Mouse (Mus musculus) heart, adult 2 months (tissue): Measurements from ENCODE around the gene Dop1b. TPM values are rescaled to one million over a fixed set of nuclear protein-coding genes. Genes with fewer than 3 reads are reported as not detected.

Experiments used
- DNase-seq, 2 experiments: peaks; one replicate each; pipeline ENCODE4 v3.0.0; 2021
- H3K27ac ChIP-seq: fragments of 200-600 bp; 2 replicates; pipeline ENCODE4 v1.8.1; 2022
- H3K27me3 ChIP-seq: fragments of 200-500 bp; 2 replicates; pipeline ENCODE4 v1.6.1; 2012; ENCODE audit warnings: mild to moderate bottlenecking, low read length, inconsistent platforms, mixed read lengths; ENCODE audit not compliant: control insufficient read depth, insufficient read depth
- H3K36me3 ChIP-seq: fragments of 200-500 bp; 2 replicates; pipeline ENCODE4 v1.6.1; 2012; ENCODE audit warnings: low read length, inconsistent platforms; ENCODE audit not compliant: control insufficient read depth, insufficient read depth
- H3K4me1 ChIP-seq: fragments of 200-500 bp; 2 replicates; pipeline ENCODE4 v1.6.1; 2011; ENCODE audit warnings: low read length; ENCODE audit not compliant: control insufficient read depth, insufficient read depth
- H3K4me3 ChIP-seq: fragments of 200-600 bp; 2 replicates; pipeline ENCODE4 v1.8.1; 2022
- H3K79me2 ChIP-seq: fragments of 200-500 bp; replicated peaks from 2 replicates; pipeline ENCODE4 v1.6.1; 2012; ENCODE audit warnings: mild to moderate bottlenecking, inconsistent platforms, low read length, moderate library complexity, mixed read lengths; ENCODE audit not compliant: control insufficient read depth, insufficient read depth
- H3K9ac ChIP-seq: fragments of 200-500 bp; 2 replicates; pipeline ENCODE4 v1.6.1; 2012; ENCODE audit warnings: low read depth, mild to moderate bottlenecking, control low read depth, inconsistent platforms, low read length, mixed read lengths
- CTCF ChIP-seq: fragments of 200-600 bp; IDR thresholded peaks from 2 replicates; pipeline ENCODE4 v1.8.1; 2022; ENCODE audit warnings: antibody characterized with exemption, mild to moderate bottlenecking, moderate library complexity
- EP300 ChIP-seq: fragments of 200-500 bp; IDR thresholded peaks from 2 replicates; pipeline ENCODE4 v1.6.1; 2011; ENCODE audit warnings: low read depth, low read length, control low read depth; ENCODE audit not compliant: insufficient read depth
- POLR2A ChIP-seq: fragments of 200-500 bp; IDR thresholded peaks from 2 replicates; pipeline ENCODE4 v1.6.1; 2011; ENCODE audit warnings: mild to moderate bottlenecking, low read depth, low read length, control low read depth; ENCODE audit not compliant: insufficient read depth
- WGBS: fragments of 180-500 bp; shearing (Covaris S2); methylation state at CpG from one replicate; pipeline ENCODE4 v1.1.7; 2018; 5-methylcytosine and 5-hydroxymethylcytosine counted together
- intact Hi-C: fragments of 180-260 bp; cut with DNase I; formaldehyde crosslinking; loops from one replicate; pipeline ENCODE4 v1.15.1; 2025
- polyA plus RNA-seq: library from polyadenylated mRNA; depleted of rRNA; stranded (reverse); fragments of >200 nt; gene quantifications from 2 replicates; pipeline ENCODE4 v1.2.3, GENCODE M21; 2012
- total RNA-seq, 2 experiments: library from RNA; stranded (reverse); gene quantifications; 2 replicates each; pipeline ENCODE4 v1.2.3; 2021

The Dop1b gene
- total and polyA plus RNA-seq, 3 experiments = 15.5 to 17.6 (median 15.7) TPM

DNA sequence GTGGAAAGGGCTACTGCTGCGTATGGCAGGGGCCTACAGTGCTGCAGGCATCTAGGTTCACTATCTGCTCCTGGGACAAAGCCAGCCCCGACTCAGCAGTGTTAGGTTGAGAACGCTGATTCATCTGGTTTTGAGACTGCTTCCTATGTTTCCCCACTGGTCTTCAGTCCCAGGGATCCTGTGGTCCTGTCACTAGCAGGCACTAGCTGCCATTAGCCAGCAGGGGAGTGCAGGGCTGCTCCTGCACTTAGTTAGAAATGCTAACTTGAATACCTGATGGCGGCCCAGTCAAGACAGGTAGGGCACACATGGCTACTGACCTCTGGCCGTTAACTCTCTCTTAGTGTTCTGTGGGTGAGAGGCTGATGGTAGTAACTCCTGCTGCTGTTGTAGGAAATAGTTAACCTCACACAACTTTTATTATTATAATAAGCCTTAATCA, 32.4 kb downstream of the Dop1b start:
- H3K27me3 ChIP-seq = no peaks in the 10 kb centered on the region
- H3K27ac ChIP-seq = no peak overlapping the region
- no peak overlapping the region for H3K9ac ChIP-seq
- no peak for TF ChIP-seq EP300
- no peak for TF ChIP-seq POLR2A
- TF ChIP-seq CTCF = no peak
- H3K36me3 ChIP-seq = no peaks in the 10 kb centered on the region
- no peak overlapping the region for H3K4me3 ChIP-seq
- no peak for DNase-seq
- H3K79me2 ChIP-seq = no peaks in the 10 kb centered on the region
- WGBS = 75% methylated on average over 5 of the region's 5 CpGs
- intact Hi-C loops = no loop called here
- no peaks in the 10 kb centered on the region for H3K4me1 ChIP-seq

DNA sequence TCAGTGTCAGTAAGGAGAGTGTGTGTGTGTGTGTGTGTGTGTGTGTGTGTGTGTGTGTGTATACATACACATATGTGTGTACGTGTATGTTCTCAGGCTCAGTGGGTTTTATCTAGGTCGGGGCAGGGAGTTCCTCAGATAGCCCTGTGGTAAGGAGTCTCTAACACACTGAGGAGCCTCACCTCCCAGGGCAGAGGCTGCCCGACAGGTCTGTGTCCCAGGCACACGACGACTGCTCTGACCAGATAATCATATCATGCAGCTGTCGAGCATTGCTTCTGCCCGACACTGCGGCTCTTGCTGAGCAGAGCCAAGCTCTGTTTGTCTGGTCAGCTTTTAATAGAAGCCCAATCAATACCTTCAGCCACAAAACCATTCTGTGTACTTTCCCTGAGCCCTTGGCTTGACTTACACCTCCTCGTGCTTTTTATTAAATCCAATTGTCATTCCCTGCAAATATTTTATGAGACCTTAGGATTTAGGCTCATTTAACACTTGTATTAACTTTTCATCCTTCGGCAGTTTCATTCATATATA, 33.2 kb downstream of the Dop1b start:
- H3K4me1 ChIP-seq = no peaks in the 10 kb centered on the region
- TF ChIP-seq POLR2A (no peak), EP300 (no peak)
- no peak overlapping the region for H3K27ac ChIP-seq
- 76% methylated on average over 10 of the region's 10 CpGs for WGBS
- no peak for DNase-seq
- H3K79me2 ChIP-seq = no peaks in the 10 kb centered on the region
- H3K36me3 ChIP-seq = no peaks in the 10 kb centered on the region
- H3K27me3 ChIP-seq = no peaks in the 10 kb centered on the region
- intact Hi-C loops = no loop called here
- no peak overlapping the region for H3K4me3 ChIP-seq
- no peak overlapping the region for H3K9ac ChIP-seq

DNA sequence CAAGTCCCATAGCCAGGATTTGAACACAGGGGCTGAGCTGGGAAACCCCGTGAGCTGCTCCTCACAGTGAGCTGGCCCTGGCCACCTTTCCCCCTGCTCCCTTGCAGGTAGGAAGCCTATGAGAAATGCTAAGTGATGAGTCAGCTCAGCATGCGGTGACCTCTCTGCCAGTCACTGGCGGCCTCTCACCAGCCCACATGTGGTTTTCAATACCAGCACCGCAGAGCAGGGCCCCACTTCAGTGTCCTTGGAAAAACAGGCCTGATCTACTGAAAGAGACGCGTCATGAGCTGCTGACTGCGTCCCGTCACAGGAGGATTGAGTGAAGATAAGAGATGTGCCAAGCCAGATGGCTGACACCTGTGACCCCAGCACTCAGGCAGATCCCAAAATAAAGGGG, 34.7 kb downstream of the Dop1b start:
- H3K36me3 ChIP-seq = no peaks in the 10 kb centered on the region

DNA sequence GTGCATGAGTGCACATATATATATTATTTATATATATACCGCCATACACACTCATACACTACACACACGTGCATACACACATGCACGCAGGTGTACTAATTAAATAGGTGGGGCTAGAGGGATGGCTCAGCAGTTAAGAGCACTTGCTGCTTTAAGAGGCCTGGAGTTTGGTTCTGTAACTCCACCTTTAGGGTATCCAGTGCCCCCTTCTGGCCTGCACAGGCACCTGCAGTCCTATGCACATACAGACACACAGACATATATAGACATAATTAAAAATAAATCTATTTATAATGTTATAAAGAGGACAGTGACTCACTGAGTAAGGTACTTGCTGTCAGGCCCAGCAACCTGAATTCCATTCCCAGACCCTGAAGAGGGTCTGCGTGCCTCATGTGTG, 35.3 kb downstream of the Dop1b start:
- TF ChIP-seq CTCF (peak; percentile 71), EP300 (no peak), POLR2A (no peak)
- no peaks in the 10 kb centered on the region for H3K4me1 ChIP-seq
- no peak for DNase-seq
- intact Hi-C loops = loop anchor here (2.0 kb wide), 1 partner anchor 64 kb away; the partner anchor contains the start of gene Cbr3
- no peaks in the 10 kb centered on the region for H3K36me3 ChIP-seq
- no peak overlapping the region for H3K4me3 ChIP-seq
- WGBS = 98% methylated on average over 4 of the region's 4 CpGs
- H3K27me3 ChIP-seq = no peaks in the 10 kb centered on the region
- no peak overlapping the region for H3K9ac ChIP-seq
- no peaks in the 10 kb centered on the region for H3K79me2 ChIP-seq
- H3K27ac ChIP-seq = no peak overlapping the region

More for the DNA sequence above, 34.7 kb downstream of the Dop1b start:
- Histone ChIP-seq H3K4me3 (no peak overlapping the region), H3K4me1 (no peaks in the 10 kb centered on the region), H3K79me2 (no peaks in the 10 kb centered on the region), H3K27me3 (no peaks in the 10 kb centered on the region), H3K27ac (no peak overlapping the region), H3K9ac (no peak overlapping the region)
- TF ChIP-seq POLR2A = no peak
- TF ChIP-seq CTCF = no peak
- no peak for TF ChIP-seq EP300
- whole genome bisulfite sequencing = 80% methylated on average over 8 of the region's 8 CpGs
- intact Hi-C loops = loop anchor here (2.0 kb wide), 1 partner anchor 64 kb away; the partner anchor contains the start of gene Cbr3
- no peak for DNase-seq

DNA sequence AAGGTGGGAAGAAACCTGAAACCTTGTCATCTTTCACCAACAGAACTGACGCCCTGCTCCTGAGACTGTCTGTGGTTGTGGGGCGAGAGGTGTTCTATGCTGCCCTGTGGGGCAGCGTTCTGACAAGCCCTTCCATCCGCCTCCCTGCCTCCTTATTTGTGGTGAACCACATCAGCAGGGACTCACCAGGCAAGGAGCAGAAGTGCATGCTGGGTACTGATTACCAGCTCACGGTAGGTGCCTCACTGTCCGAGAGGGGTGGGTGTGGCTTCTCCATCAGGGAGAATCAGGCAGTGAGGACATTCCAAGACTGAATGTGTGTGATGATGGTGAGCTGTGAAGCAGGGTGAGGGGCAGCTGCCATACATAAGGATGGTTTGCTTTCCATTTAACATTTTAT, 35.7 kb downstream of the Dop1b start:
- TF ChIP-seq POLR2A (no peak), CTCF (no peak), EP300 (no peak)
- intact Hi-C loops = loop anchor here (2.0 kb wide), 1 partner anchor 65 kb away; the partner anchor contains the start of gene Cbr3
- H3K79me2 ChIP-seq = no peaks in the 10 kb centered on the region
- H3K4me3 ChIP-seq = no peak overlapping the region
- H3K27ac ChIP-seq = no peak overlapping the region
- H3K27me3 ChIP-seq = no peaks in the 10 kb centered on the region
- no peak for DNase-seq
- 92% methylated on average over 6 of the region's 6 CpGs for WGBS
- H3K9ac ChIP-seq = no peak overlapping the region
- H3K36me3 ChIP-seq = no peaks in the 10 kb centered on the region
- no peaks in the 10 kb centered on the region for H3K4me1 ChIP-seq

DNA sequence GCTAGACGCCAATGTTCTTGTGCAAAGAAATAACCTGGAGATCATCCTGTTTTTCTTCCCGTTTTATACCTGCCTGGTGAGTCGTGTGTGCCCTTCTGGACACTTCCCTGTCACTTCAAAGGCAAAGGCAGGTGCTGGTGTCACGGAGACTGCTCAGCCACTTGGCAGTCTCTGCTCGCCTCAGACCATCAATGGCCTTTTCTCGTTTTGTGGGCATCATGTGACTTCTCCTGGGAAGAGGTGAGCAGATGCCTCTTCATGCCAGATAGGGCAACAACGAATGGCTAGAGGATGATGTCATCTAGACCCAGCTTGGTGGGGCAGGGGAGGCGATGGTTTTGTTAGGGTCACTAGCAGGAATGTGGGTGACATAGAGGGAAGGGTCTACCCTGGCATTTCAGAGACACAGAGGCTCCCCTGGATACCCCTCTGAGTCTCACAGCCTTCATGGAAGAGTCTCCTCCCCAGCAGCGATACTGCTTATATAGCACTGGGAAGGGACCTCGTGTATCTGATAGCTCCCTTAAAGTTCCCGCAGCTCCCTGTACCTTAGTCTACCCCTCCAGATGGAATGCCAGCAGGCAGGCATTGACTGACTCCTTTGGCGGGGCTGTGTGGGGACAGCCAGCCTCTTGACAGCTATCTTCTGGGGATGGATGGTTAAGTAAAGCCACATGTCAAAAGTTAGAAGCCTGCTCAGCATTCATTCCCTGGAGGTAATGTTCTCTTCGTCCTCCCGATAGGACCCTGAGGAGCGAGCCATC, 37.6 kb downstream of the Dop1b start:
- Histone ChIP-seq H3K36me3 (no peaks in the 10 kb centered on the region), H3K27ac (no peak overlapping the region), H3K79me2 (no peaks in the 10 kb centered on the region), H3K9ac (no peak overlapping the region), H3K4me3 (no peak overlapping the region), H3K27me3 (no peaks in the 10 kb centered on the region), H3K4me1 (no peaks in the 10 kb centered on the region)
- intact Hi-C loops = no loop called here
- TF ChIP-seq EP300 = no peak
- WGBS = 80% methylated on average over 15 of the region's 15 CpGs
- no peak for DNase-seq
